Mouse (Mus musculus) neural tube, embryonic 11.5 days (tissue): ENCODE results near the gene Wdr90. TPM values are rescaled to one million over a fixed set of nuclear protein-coding genes. Genes with fewer than 3 reads are reported as not detected.
A peak's percentile ranks its signal among the peaks of the same experiment; 100 is the strongest.

Experiments
- ATAC-seq: fragments of 200-750 bp; cut with Nextera tagmentation; 2 replicates; pipeline ENCODE4 v1.8.0; 2017; ENCODE audit warnings: moderate number of reproducible peaks, mild to moderate bottlenecking, moderate TSS enrichment, moderate library complexity; ENCODE audit not compliant: insufficient read depth, low FRiP score, low TSS enrichment
- DNase-seq: peaks from one replicate; pipeline ENCODE4 v3.0.0-alpha.2; 2015; ENCODE audit warnings: low spot score
- H3K27ac ChIP-seq: fragments of 300-500 bp; sonication (generic); 2 replicates; pipeline ENCODE4 v1.5.1; 2014; ENCODE audit warnings: low read depth, mild to moderate bottlenecking, low read length
- H3K27me3 ChIP-seq: fragments of 300-500 bp; sonication (generic); 2 replicates; pipeline ENCODE4 v1.6.1; 2014; ENCODE audit warnings: mild to moderate bottlenecking, low read length, mixed read lengths; ENCODE audit not compliant: control insufficient read depth, insufficient read depth
- H3K36me3 ChIP-seq: fragments of 300-500 bp; sonication (generic); 2 replicates; pipeline ENCODE4 v1.6.1; 2014; ENCODE audit warnings: mild to moderate bottlenecking, low read length, moderate library complexity, mixed read lengths; ENCODE audit not compliant: control insufficient read depth, insufficient read depth
- H3K4me1 ChIP-seq: fragments of 300-500 bp; sonication (generic); 2 replicates; pipeline ENCODE4 v1.6.1; 2014; ENCODE audit warnings: low read length, mixed read lengths; ENCODE audit not compliant: control insufficient read depth, insufficient read depth
- H3K4me2 ChIP-seq: fragments of 300-500 bp; sonication (generic); 2 replicates; pipeline ENCODE4 v1.6.1; 2014; ENCODE audit warnings: low read depth, mild to moderate bottlenecking, moderate library complexity
- H3K4me3 ChIP-seq: fragments of 300-500 bp; sonication (generic); 2 replicates; pipeline ENCODE4 v1.5.1; 2014; ENCODE audit warnings: low read depth, low read length
- H3K9ac ChIP-seq: fragments of 300-500 bp; sonication (generic); 2 replicates; pipeline ENCODE4 v1.6.1; 2014; ENCODE audit warnings: mild to moderate bottlenecking, low read length
- H3K9me3 ChIP-seq: fragments of 300-500 bp; sonication (generic); 2 replicates; pipeline ENCODE4 v1.6.1; 2016; ENCODE audit warnings: low read length; ENCODE audit not compliant: control insufficient read depth
- whole genome bisulfite sequencing: fragments of 180-500 bp; shearing (Covaris S2); extraction: QIAGEN DNeasy Blood & Tissue Kit; methylation state at CpG from one replicate; pipeline ENCODE4 v1.1.7; 2014; 5-methylcytosine and 5-hydroxymethylcytosine counted together
- polyA plus RNA-seq: library from polyadenylated mRNA; unstranded; fragments of >200 nt; fragmentation: Nextera tagmentation; extraction: Ambion mirVana; gene quantifications from 2 replicates; pipeline ENCODE4 v1.2.1, GENCODE M21; 2014

The Wdr90 gene
- polyA plus RNA-seq, 1 experiment from 2014 or later, result 20.3 TPM

DNA sequence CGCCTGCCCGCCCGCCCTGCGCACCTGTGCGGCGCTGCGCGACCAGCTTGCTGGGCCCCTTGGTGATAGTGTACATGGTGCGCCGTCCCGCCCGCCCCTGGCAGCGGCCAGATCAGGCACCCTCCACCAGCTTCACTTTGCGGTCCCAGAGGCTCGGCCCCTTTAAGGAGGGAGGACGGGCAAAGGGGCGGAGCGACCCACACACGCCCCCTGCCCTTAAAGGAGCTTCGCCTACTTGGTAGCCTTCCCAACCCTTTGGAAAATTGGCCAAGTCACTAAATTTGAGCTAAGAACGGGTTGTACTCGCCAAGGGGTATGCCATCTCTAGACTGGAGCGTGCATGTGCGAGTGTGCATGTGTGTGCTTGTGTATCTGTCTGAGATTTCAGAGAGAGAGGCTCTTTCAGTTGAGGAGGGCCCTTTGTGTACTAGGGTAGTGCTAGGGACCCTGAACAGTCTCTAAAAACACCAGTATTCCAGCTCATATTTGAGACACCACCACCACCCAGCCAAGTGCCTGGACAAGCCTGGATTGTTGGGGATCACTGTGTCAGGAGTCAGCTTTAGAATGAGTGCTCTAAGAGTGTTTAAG lies 7.4 kb upstream of the Wdr90 start, which contains the start of gene Mcrip2:
Gene Mcrip2 (minus strand): TSS at position 164 of the 591 bp plus-strand sequence.
- peak; percentile 84 for DNase-seq
- no peaks in the 10 kb centered on the region for H3K36me3 ChIP-seq
- WGBS, result 0% methylated on average over 24 of the region's 24 CpGs
- H3K9me3 ChIP-seq, result no peaks in the 10 kb centered on the region
- H3K4me3 ChIP-seq, result peak within 1 kb of the TSS; percentile 85
- peak; percentile 84; the same call in 1 of the 2 replicates for ATAC-seq
- 0 out of 2 replicates have a peak within 1 kb of the TSS, but pooled peaks have one; percentile 27 for H3K27ac ChIP-seq
- no peaks in the 10 kb centered on the region for H3K27me3 ChIP-seq
- peak within 1 kb of the TSS; percentile 96 for H3K4me2 ChIP-seq
- H3K4me1 ChIP-seq, result peaks cover 9% of the 10 kb centered on the region
- H3K9ac ChIP-seq, result peak within 1 kb of the TSS; percentile 66

DNA sequence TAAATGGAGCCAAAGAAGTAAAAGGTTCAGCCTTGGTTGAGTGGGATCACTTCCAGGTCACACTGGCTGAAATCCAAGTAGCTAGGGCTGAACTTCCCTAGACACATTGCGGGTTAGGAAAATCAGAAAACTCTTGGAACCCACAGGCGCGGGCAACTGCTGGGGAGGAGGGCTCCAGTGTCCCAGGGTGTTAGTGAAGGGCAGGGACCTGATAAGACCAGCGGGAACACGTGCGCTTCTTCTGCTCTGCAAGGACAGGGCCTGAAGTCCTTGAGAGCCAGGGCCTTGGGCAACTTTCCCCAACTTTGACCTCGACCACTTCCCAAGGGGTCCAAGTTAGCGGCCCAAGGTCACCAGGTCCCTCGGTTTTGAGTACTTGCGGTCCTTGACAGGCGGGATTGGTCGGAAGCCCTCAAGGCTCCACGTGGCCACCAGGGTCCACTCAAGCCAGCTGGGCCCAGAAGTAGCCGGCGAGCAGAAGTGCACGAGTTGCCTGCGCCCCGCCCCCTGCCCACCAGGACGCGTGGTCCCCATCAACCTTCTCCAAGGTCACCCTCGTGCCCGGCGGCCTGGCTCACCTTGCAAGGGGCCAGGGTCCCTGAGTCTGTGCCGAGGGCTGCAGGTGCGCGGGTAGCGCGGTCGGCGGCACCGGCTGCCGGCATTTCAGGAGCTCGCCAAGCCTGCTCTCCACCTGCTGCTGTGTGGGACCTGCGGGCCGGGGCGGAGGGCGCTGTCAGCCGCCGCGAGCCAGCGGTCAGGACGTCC lies 6.7 kb upstream of the Wdr90 start:
- Histone ChIP-seq H3K4me2 (peak overlapping the region; percentile 96), H3K27ac (no peak overlapping the region), H3K36me3 (no peaks in the 10 kb centered on the region), H3K27me3 (no peaks in the 10 kb centered on the region), H3K4me1 (peaks cover 9% of the 10 kb centered on the region), H3K4me3 (peak overlapping the region; percentile 85), H3K9me3 (no peaks in the 10 kb centered on the region), H3K9ac (peak overlapping the region; percentile 66)
- ATAC-seq, result peak; percentile 61; the same call in 1 of the 2 replicates
- WGBS, result 1% methylated on average over 42 of the region's 42 CpGs
- peak; percentile 49 for DNase-seq

DNA sequence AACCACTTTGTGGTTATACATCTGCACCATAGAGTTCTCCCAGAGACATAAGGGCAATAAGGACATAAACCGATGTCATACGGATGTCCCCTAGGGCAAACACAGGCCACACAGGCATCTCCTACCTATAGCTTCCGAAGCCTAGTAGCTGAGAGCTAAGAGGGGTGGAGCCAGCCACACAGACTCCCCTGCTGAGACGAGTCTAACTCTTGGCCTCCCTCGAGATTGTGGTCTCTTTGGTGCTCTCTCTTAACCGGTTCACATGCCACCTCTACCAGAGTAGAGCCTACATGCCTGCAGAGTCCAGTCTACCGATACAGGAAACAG lies 6.2 kb upstream of the Wdr90 start:
- peak overlapping the region; percentile 96 for H3K4me2 ChIP-seq
- H3K36me3 ChIP-seq, result no peaks in the 10 kb centered on the region
- H3K27me3 ChIP-seq, result no peaks in the 10 kb centered on the region
- peak overlapping the region; percentile 85; the same call in 1 of the 2 replicates for H3K4me3 ChIP-seq
- DNase-seq (no peak), ATAC-seq (no peak)
- H3K4me1 ChIP-seq, result peaks cover 9% of the 10 kb centered on the region
- no peaks in the 10 kb centered on the region for H3K9me3 ChIP-seq
- H3K27ac ChIP-seq, result no peak overlapping the region
- H3K9ac ChIP-seq, result peak overlapping the region; percentile 66; the same call in 1 of the 2 replicates
- whole genome bisulfite sequencing, result 16% methylated on average over 7 of the region's 7 CpGs

DNA sequence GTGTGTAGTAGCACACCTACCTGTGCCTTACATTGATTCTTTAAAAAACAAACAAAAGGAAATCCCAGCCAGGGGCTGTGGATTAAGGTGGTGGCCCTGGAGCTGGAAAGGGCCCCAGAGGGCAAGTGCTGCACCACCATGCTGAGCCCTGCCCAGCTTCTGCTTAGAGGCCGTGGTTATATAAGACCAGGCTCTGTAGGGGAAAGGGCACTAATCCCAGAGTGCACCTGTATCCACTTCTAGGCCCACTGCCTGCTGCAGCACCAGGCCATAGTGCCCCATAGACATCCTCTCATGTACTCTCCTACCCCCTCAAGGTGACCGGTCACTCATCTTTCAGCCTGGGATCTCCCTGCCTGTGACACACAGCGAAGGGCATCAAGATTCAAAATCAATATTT lies 4.9 kb upstream of the Wdr90 start:
- ATAC-seq (no peak), DNase-seq (no peak)
- 93% methylated on average over 3 of the region's 3 CpGs for WGBS
- Histone ChIP-seq H3K27me3 (no peaks in the 10 kb centered on the region), H3K36me3 (no peaks in the 10 kb centered on the region), H3K27ac (no peak overlapping the region), H3K9ac (no peak overlapping the region), H3K9me3 (no peaks in the 10 kb centered on the region), H3K4me2 (no peak overlapping the region), H3K4me1 (peaks cover 13% of the 10 kb centered on the region), H3K4me3 (no peak overlapping the region)

DNA sequence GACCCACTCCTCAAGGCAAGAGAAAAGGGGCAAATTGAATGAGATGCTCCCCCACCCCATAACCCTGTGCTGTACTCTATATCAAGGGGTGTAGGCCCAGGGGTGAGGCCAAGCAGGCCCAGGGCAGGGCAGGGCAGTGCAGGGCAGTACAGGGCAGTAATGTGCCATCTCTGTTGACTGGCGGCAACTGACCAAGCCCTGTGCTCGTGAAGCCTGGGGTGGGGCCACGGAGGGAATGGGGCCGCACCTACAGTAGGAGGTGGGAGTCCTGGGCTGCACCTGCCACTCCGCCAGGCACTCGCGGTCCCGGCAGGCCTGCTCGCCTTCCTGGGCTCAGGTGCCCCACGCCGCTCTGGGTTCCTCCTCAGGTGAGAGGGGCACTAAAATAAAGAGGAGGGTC lies 4.0 kb upstream of the Wdr90 start:
- Histone ChIP-seq H3K27ac (no peak overlapping the region), H3K4me3 (no peak overlapping the region), H3K9ac (no peak overlapping the region), H3K36me3 (no peaks in the 10 kb centered on the region), H3K4me1 (peaks cover 20% of the 10 kb centered on the region), H3K4me2 (no peak overlapping the region), H3K27me3 (no peaks in the 10 kb centered on the region), H3K9me3 (no peaks in the 10 kb centered on the region)
- ATAC-seq (no peak), DNase-seq (no peak)
- 92% methylated on average over 11 of the region's 11 CpGs for whole genome bisulfite sequencing

DNA sequence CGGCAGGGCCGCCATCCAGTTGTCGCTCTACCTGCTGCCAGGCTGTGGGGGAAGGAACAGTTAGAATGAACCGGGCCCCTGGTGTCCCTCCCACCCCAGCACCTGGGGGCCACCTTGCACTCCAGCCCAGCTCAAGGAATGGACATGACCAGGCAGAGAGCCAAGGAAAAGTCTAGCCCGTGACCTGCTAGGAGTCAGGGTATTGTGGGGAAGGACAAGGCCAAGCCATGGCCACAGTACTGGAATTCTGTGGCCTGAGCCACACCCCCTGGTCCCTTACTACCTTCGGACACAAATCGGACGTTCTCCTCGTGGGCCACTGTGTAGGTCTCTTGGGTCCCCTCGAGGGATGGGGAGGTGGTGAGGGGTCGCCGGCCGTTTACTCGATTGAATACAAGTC lies 3.0 kb upstream of the Wdr90 start:
- Histone ChIP-seq H3K9ac (no peak overlapping the region), H3K27ac (no peak overlapping the region), H3K4me2 (no peak overlapping the region), H3K36me3 (no peaks in the 10 kb centered on the region), H3K4me1 (peaks cover 20% of the 10 kb centered on the region), H3K9me3 (no peaks in the 10 kb centered on the region), H3K27me3 (no peaks in the 10 kb centered on the region), H3K4me3 (no peak overlapping the region)
- ATAC-seq (no peak), DNase-seq (no peak)
- 93% methylated on average over 14 of the region's 14 CpGs for WGBS

DNA sequence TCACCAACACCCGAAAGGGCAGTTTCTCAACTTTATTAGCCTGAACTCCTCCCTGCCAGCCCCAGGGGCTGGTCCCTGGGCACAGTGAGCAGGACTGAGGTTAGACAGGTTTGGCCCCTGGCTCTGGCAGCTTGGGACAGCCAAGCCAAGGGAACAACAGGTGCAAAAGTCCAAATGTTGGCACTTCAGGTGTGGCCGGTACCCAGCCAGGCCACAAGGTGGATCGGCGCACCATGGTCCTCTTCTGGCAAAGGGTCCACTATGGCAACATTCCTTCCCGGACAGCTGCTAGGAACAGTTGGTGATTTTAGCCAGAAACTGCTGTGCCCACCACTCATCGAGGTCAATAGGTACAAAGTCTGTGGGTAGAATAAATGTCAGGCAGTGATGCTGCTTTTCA lies 2.4 kb upstream of the Wdr90 start:
- ATAC-seq, result no peak
- H3K27me3 ChIP-seq, result no peaks in the 10 kb centered on the region
- H3K4me2 ChIP-seq, result no peak overlapping the region
- 87% methylated on average over 6 of the region's 6 CpGs for WGBS
- H3K4me3 ChIP-seq, result no peak overlapping the region
- DNase-seq, result no peak
- H3K9ac ChIP-seq, result no peak overlapping the region
- no peaks in the 10 kb centered on the region for H3K9me3 ChIP-seq
- no peaks in the 10 kb centered on the region for H3K36me3 ChIP-seq
- no peak overlapping the region for H3K27ac ChIP-seq
- peaks cover 18% of the 10 kb centered on the region for H3K4me1 ChIP-seq

DNA sequence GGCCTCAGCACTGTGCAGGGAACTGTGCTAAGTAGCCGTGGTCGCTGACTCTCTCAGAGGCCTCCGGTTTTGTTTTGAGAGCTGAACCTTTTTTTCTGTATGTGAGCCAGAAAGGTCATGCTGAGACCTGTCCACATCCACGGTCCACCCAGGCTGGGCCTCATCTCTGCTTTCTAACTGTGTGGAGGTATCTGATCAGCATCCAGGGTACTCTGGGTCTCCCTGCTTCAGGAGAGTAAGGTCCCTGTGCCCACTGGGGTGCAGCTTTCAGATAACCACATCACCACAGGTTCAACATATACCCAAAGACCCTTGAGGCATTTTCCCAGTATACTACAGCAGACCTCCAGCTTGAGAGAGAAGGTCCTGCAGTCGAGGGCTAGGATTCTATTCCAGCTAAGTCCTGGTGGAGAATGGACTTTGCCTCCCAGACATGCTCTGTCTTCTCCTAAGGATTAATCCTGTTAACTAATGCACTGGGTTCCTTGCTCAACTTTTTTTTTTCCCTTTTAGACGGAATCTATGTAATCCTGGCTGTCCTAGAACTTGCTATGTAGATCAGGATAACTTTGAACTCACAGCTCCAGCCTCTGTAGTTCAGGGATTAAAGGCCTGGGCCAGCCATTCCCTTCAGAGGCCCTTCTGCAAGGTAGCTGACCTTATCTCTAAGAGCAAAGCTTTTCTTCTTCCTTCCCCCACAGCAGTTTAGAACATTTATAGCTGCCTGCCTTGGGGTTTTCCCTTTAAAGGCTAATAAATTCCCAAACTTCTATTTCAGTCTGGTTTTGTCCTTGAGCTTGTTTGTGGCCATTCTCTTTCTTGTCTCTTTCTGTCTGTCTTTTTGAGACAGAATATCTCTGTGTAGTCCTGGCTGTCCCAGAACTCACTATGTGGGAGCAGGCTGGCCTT lies 657 bp upstream of the Wdr90 start:
- no peaks in the 10 kb centered on the region for H3K27me3 ChIP-seq
- peak overlapping the region; percentile 76 for H3K27ac ChIP-seq
- DNase-seq (no peak), ATAC-seq (no peak)
- no peaks in the 10 kb centered on the region; the same call in 1 of the 2 replicates for H3K36me3 ChIP-seq
- peaks cover 11% of the 10 kb centered on the region for H3K4me1 ChIP-seq
- H3K4me3 ChIP-seq, result peak overlapping the region; percentile 60
- no peaks in the 10 kb centered on the region for H3K9me3 ChIP-seq
- H3K9ac ChIP-seq, result peak overlapping the region; percentile 84
- H3K4me2 ChIP-seq, result peak overlapping the region; percentile 88
- 11% methylated on average over 6 of the region's 6 CpGs for WGBS
